ENCODE assay signal across 10 mouse cellular contexts in the genomic region with DNA sequence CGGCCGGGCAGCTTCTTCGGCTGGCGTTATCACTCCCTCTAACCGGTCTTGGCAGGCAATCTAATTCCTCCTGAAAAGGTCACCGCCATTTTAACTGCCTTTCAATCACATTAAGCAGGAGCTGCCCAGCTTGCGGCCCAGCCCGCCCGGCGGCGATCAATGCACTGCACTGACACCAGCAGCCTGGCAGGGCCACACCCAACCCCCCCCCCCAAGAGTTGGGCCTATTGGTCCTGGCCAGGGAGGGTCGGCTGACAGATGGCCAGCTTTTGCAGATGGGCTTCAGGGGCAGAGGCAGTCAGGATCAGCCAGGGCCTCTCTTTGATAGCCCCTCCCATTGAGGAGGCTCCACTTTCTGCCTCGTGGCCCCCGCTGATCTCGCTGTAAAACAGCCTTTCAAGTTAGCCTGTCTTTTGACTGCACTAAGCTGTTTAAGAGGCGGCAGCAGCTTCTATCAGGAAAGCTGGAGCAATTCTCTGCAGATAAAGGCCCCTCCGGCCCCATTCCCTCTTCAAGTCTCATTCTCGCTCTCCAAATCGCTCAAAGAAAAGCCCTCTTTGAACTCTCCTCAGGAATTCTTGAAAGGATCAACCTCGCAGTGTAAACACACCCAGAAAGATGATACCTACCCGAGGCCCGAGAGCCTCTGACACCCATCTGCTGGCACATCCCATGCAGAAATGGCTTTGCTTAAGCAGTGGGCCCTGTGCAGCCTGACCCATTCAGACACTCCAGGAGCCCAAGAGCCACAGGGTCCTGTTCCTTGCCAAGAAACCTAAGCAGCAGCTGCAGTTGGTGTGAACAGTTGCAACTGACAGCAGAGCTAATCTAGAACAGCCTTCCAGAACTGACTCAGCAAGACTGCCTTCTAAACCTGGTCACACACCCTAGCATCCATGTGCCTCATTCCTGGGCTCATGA. TPM values are rescaled to one million over a fixed set of nuclear protein-coding genes. Genes with fewer than 3 reads are reported as not detected.
A peak's percentile ranks its signal among the peaks of the same experiment; 100 is the strongest.
DNase-seq lines count a peak whose midpoint lies in the region; ATAC-seq lines count a peak whose summit lies in the region.
"Had no signal": no experiment of that assay in that cellular context is flagged by ENCODE, and none has a peak within 500 bp of the region (broad histone marks: within the 10 kb centered on the region; RNA-seq: fewer than 3 reads in every experiment).

No protein-coding gene starts in this region.

- H3K9ac ChIP-seq in heart, embryonic 11.5 days (ENCODE audit: low read depth, low read length), result no peak overlapping the region
- no peak overlapping the region for H3K9ac ChIP-seq in hindbrain, embryonic 15.5 days
- no peak overlapping the region for H3K9ac ChIP-seq in neural tube, embryonic 11.5 days (ENCODE audit: low read length)

- DNase-seq in heart, adult 18-20 months, result no peak
- peak; percentile 77 for DNase-seq in embryo, embryonic 10 days (ENCODE audit: low spot score)
- DNase-seq in neural tube, embryonic 11.5 days (ENCODE audit: low spot score), result peak; percentile 68
- DNase-seq in left cerebral cortex, adult 8-10 months (ENCODE audit: low spot score in 2 of 2), result no peak
- DNase-seq in left cerebral cortex, postnatal 14 days (ENCODE audit: low spot score in 2 of 2), result no peak
- no peak for DNase-seq in layer of hippocampus, adult 18-20 months (ENCODE audit: low spot score in 2 of 2)
- DNase-seq: kidney, postnatal 36 days had no signal

- peak overlapping the region; percentile 20; the same call in 1 of the 2 replicates for H3K4me2 ChIP-seq in heart, embryonic 11.5 days
- no peak overlapping the region for H3K4me2 ChIP-seq in hindbrain, embryonic 15.5 days
- H3K4me2 ChIP-seq in neural tube, embryonic 11.5 days (ENCODE audit: low read depth), result no peak overlapping the region

- no peaks in the 10 kb centered on the region for H3K9me3 ChIP-seq in heart, embryonic 11.5 days (replicated peaks; ENCODE audit: control insufficient read depth, low read length)
- H3K9me3 ChIP-seq in hindbrain, embryonic 15.5 days, result no peaks in the 10 kb centered on the region
- no peaks in the 10 kb centered on the region for H3K9me3 ChIP-seq in neural tube, embryonic 11.5 days (ENCODE audit: control insufficient read depth, low read length)
- H3K9me3 ChIP-seq: G1E had no signal

- peaks cover 39% of the 10 kb centered on the region for H3K4me1 ChIP-seq in heart, embryonic 11.5 days (ENCODE audit: control insufficient read depth, insufficient read depth, low read length)
- peaks cover 92% of the 10 kb centered on the region for H3K4me1 ChIP-seq in hindbrain, embryonic 15.5 days (replicated peaks)
- H3K4me1 ChIP-seq in neural tube, embryonic 11.5 days (ENCODE audit: control insufficient read depth, insufficient read depth, low read length), result peaks cover 43% of the 10 kb centered on the region

- 0 out of 2 replicates have a peak overlapping the region, but pooled peaks have one; percentile 43 for H3K27ac ChIP-seq in heart, embryonic 11.5 days (ENCODE audit: low read depth, low read length)
- H3K27ac ChIP-seq in hindbrain, embryonic 15.5 days (replicated peaks), result peak overlapping the region; percentile 34
- peak overlapping the region; percentile 63 for H3K27ac ChIP-seq in neural tube, embryonic 11.5 days (ENCODE audit: low read depth, low read length)

- peaks cover 17% of the 10 kb centered on the region for H3K36me3 ChIP-seq in heart, embryonic 11.5 days (ENCODE audit: control insufficient read depth, insufficient read depth, low read length)
- H3K36me3 ChIP-seq in hindbrain, embryonic 15.5 days, result peaks cover 25% of the 10 kb centered on the region; the same call in 1 of the 2 replicates
- peaks cover 12% of the 10 kb centered on the region for H3K36me3 ChIP-seq in neural tube, embryonic 11.5 days (ENCODE audit: control insufficient read depth, insufficient read depth, low read length)

- H3K4me3 ChIP-seq in heart, embryonic 11.5 days (ENCODE audit: low read depth, low read length), result no peak overlapping the region
- H3K4me3 ChIP-seq in hindbrain, embryonic 15.5 days, result no peak overlapping the region
- no peak overlapping the region for H3K4me3 ChIP-seq in neural tube, embryonic 11.5 days (ENCODE audit: low read depth, low read length)

- intact Hi-C loops in left cerebral cortex, postnatal 14 days (cut with DNase I), result no loop called here

- ATAC-seq in heart, embryonic 11.5 days (replicated peaks; ENCODE audit: insufficient number of reproducible peaks, low FRiP score, low TSS enrichment), result peak; percentile 54; the same call in 1 of the 2 replicates
- peak; percentile 57 for ATAC-seq in hindbrain, embryonic 15.5 days (ENCODE audit: low FRiP score, low read depth)
- peak; percentile 62 for ATAC-seq in neural tube, embryonic 11.5 days (ENCODE audit: insufficient read depth, low FRiP score, low TSS enrichment)

- H3K27me3 ChIP-seq in heart, embryonic 11.5 days (ENCODE audit: control insufficient read depth, insufficient read depth, low read length), result no peaks in the 10 kb centered on the region
- no peaks in the 10 kb centered on the region for H3K27me3 ChIP-seq in hindbrain, embryonic 15.5 days
- H3K27me3 ChIP-seq in neural tube, embryonic 11.5 days (ENCODE audit: control insufficient read depth, insufficient read depth, low read length), result no peaks in the 10 kb centered on the region

- 21% methylated on average over 22 of the region's 22 CpGs for WGBS in heart, embryonic 11.5 days (ENCODE audit: insufficient replicate concordance)
- WGBS in hindbrain, embryonic 15.5 days, result 28% methylated on average over 22 of the region's 22 CpGs
- WGBS in neural tube, embryonic 11.5 days, result 6% methylated on average over 22 of the region's 22 CpGs

RNA-seq across cellular contexts. Expression of a gene that starts 31.6 kb away (rescaled TPM):
- 0.14 TPM in 1 of 2 replicates, not detected in the other for polyA plus RNA-seq in heart, embryonic 11.5 days (2014; fragmentation: Nextera tagmentation; extraction: Ambion mirVana)
- total RNA-seq in heart, adult 18-20 months (2021), result under 1 TPM in 1 of 2 experiments, not detected in 1; 0.15 TPM
- polyA plus RNA-seq in hindbrain, embryonic 15.5 days (2015; fragmentation: Nextera tagmentation; extraction: Ambion mirVana), result 1.5 and 1.8 TPM in 2 replicates
- polyA plus RNA-seq in neural tube, embryonic 11.5 days (2014; fragmentation: Nextera tagmentation; extraction: Ambion mirVana), result 0.43 TPM in 1 of 2 replicates, not detected in the other
- under 1 TPM; 0.32 to 0.91 (median 0.43) TPM for total RNA-seq in left cerebral cortex, adult 8-10 months (2022)
- total RNA-seq in left cerebral cortex, postnatal 14 days (2021), result under 1 TPM; 0.24 to 0.59 TPM
- under 1 TPM; 0.57 to 0.86 TPM for total RNA-seq in layer of hippocampus, adult 18-20 months (2021)
- total RNA-seq: G1E had no signal
- polyA plus RNA-seq: G1E had no signal

RNA-seq across cellular contexts. Expression of a gene that starts 31.8 kb away (rescaled TPM):
- 16.0 and 16.5 TPM in 2 replicates for polyA plus RNA-seq in heart, embryonic 11.5 days (2014; fragmentation: Nextera tagmentation; extraction: Ambion mirVana)
- total RNA-seq in heart, adult 18-20 months (2021), result 10 to 100 TPM; 24.8 to 35.7 TPM
- 9.1 and 9.6 TPM in 2 replicates for polyA plus RNA-seq in hindbrain, embryonic 15.5 days (2015; fragmentation: Nextera tagmentation; extraction: Ambion mirVana)
- 6.8 and 6.9 TPM in 2 replicates for polyA plus RNA-seq in neural tube, embryonic 11.5 days (2014; fragmentation: Nextera tagmentation; extraction: Ambion mirVana)
- total RNA-seq in left cerebral cortex, adult 8-10 months (2022), result 1 to 10 TPM; 5.4 to 6.8 (median 6.1) TPM
- 1 to 10 TPM; 2.3 to 3.6 TPM for total RNA-seq in left cerebral cortex, postnatal 14 days (2021)
- 1 to 10 TPM; 5.1 to 6.0 TPM for total RNA-seq in layer of hippocampus, adult 18-20 months (2021)

Comparison
In these comparisons a context has a peak if more than half of its experiments do, and no peak if none do; other contexts are left out.
1. DNase-seq: peak in embryo, embryonic 10 days (single experiment) and neural tube, embryonic 11.5 days (single experiment); none in heart, adult 18-20 months (0 of 2), left cerebral cortex, adult 8-10 months (0 of 2), left cerebral cortex, postnatal 14 days (0 of 2) and layer of hippocampus, adult 18-20 months (0 of 2).
2. Peak in every context shown above with its lines, with median percentiles within 50 percentile points of each other: ATAC-seq and H3K27ac ChIP-seq.